Mouse (Mus musculus) layer of hippocampus, adult 9-10 months (tissue): ENCODE results near the gene Lrrc8d.

Experiments
- DNase-seq: peaks from one replicate; pipeline ENCODE4 v3.0.0; 2022; ENCODE audit warnings: low spot score

Lrrc8d gene

DNA sequence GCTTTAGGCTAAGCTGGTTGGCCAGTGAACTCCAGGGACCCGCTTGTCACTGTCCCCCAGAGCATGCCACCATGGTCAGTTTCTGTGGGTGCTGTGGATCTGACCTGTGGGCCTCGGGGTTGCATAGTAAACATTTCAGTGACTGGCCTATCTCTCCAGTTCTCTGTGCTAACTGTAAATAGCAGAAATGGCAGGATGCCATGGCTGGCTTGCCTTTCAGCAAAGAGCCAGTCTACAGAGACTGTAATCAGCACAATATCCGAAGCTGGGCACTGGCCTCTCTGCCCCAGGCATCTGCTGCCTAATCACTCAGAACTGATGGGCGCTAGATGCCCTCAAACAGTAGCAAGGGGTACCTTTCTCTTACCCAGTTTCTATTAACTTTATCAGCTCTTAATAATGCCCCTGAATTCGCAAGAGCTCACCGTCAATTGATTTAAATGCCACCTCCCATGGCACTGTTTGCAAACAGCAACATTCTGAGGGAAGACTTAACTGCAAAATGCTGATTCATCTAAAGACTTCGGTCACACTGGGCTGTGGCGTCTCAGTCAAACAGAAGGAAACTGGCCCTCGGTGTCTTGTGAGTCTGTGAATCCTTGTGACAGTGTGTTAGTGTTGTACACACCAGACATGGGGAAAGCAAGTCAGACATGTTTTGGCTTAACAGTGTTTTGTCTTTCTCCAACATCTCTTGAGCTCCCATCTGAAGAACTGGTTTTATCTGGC, 117.6 kb downstream of the Lrrc8d start:
- no peak for DNase-seq

DNA sequence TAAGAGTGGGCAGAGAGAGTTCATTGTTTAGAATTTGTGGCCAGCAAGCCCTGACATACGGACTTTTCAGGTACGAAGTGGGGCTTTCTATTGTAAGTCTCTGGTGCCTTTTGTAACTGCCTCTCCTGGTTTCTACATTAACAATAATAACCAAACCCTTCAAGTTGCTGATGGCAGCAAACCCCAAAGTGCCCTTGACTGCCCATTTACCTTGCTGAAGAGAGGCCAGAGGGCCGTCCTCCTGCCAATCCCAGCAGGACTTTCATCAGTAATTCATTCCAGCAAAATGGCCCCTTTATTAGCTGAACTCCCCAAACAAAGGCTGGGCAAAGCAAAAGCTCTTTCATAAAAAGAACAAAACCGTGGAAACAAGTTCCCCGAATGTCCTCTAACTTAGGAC, 118.6 kb downstream of the Lrrc8d start:
- DNase-seq: no peak

DNA sequence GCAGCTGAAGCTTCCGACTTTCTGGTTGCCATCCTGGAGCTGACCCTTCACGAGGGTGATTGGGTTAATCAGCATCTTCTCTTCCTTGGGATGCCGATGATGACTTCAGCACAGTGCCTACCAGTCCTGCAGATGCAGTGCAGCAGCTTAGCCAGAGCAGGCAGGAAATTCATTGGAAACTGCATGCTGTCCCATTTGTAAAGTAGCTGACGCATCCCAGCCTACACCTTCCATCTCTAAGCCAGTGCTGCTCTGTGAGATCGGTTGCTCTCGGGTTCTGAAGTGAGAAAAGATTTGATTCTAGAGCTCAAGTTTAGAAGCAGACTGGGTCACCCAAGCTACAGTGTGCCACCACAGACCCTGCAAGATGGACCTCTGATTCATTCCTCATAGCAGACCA, 121.6 kb downstream of the Lrrc8d start:
- DNase-seq: no peak

DNA sequence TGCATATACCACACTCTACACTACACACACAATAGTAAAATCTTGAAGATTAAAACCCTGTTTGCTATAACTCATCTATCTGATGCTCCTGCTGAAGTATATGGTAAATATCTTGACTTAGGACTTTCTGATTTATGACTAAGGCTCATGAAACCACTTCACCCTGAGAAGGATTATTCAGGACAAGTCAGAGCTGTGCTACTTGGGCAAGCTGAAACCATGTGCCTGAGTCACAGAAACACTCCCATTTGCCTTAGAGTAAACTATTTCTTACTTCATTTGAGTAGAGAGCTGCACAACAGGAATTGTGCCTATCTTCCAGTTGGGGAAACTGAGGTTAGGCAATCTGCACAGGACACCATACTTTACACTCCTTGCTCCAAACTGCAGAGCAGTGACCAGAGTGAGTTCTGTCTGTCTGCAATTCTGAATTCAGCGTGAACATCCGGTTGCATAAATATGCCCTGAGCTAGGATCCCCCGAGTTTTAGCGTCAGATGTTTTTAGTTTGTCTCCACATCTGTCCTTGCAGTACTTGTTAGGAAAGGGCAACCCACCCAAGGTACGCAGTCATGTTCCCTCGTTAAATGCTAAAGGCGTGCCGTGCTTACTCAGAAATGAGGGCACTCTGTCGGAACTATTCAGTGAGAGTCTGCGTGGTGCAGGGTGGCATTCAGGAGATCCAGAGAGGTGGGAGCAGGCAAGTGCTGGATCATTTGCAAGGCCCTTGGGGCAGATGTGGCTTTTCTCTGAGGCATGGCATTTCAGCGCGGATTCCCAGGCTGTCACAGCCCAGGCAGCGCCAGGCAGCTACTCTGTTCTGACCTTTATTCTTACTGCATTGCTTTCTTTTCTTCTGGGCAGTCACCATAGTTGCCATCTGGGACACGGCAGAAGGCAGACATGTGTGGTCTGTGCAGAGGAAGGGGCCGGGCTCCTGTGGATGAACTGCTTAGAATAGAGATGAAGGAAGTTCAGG, 123.0 kb downstream of the Lrrc8d start:
- DNase-seq: no peak

DNA sequence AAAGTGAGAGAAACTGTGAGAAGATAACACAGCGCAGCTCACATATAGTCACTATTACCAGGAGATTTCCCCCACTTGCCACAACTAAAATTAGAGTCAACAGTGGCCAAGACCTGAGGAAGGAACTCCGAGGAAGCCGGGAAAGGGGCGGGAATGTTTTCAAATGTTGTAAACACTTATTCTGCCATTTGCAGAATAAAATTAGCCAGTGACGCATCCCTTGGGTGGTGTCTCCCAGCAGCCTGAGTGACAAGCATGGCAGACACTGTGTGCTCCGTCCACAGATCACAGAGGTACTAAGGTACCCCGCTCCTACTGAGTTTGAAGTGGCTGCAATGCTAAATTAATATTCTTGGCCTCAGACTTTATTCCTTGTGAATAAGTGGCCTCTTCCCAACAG, 124.5 kb downstream of the Lrrc8d start:
- no peak for DNase-seq

DNA sequence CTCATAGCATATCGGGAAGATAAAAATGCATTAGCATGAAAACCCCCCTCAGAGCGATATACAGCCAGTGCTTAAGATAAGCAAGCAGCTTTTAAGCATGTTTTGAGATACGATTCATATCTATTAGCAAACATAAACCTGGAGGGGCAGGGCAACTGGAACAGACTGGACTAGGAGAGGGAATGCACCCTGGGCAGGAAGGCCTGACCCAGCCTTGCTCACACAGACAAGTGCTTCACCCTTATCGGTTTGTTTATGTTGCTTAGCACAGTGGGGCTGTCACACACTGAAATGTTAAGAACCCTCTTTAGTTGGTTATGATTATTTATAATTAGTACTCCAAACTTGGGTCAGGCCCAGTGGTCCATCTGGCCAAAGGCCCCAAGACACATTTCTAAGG, 125.1 kb downstream of the Lrrc8d start:
- no peak for DNase-seq

DNA sequence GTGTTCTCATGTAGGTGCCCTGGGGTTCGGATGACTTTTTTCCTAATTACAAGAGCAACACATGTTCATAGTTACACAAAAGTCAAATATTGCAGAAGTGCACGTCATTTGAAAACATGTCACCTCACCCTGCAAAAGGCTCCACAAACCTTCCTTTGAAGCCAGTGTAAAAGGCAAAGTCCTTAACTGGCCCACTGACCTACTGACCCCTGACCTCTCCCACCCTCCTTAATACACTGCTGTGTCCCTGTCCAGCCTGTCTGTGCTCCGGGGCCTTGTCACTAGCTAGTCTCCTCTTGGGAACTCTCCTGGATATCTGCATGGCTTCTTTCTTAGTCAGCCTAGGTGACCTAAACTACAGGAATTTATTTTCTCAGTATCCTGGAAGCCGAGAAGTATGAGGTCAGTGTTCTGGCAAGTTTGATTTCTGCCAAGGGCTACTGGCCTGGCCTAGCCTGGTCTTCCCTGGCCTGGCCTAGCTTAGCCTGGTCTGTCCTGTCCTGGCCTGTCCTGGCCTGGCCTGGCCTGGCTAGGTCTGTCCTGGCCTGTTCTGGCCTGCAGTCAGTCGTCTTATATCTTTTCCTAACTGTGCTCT, 127.2 kb downstream of the Lrrc8d start:
- no peak for DNase-seq

DNA sequence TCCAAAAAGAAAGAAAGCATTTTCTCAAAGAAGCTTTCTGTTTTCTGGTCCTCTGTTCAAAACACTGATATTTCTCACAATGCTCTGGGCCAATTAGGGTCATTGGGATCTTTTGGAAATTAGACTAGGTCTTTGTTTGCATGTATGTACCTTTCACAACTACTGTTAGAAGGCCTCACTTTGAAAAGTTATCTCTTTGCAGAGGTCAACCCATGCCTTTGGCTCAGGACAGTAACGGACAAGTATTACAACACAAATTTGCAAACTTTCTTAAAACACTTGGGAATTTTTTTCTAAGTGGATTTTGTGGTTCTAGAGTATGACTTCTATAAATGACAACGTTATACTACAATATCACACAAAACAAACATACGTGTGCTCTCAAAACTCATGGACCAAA, 128.3 kb downstream of the Lrrc8d start:
- no peak for DNase-seq

DNA sequence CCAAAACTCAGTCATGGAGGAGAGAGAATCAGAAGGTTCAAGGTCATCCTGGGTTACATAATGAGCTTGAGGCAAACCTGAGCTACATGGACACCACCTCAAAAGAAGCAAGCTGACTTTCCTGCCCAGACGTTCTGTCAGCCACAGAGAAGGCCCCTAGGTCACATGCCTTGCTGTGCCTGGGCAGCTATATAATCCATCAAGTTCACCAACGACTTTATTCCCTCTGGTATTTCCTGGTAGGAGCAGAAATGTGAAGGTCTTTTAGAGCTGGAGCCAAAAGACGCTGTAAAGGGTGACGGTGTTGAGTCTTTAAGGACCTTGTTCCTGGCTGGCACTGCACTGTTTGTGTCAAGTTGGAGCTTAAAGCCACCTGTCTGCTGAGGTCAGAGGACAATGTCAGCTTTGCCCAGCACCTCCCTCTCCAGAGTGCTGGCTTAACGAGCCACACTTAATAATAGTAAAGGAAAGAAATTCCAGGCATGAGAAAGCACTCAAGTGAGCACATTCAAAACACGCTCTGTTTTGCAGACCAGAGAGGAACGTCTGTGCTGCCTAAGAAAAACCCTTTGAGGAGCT, 129.3 kb downstream of the Lrrc8d start:
- no peak for DNase-seq

DNA sequence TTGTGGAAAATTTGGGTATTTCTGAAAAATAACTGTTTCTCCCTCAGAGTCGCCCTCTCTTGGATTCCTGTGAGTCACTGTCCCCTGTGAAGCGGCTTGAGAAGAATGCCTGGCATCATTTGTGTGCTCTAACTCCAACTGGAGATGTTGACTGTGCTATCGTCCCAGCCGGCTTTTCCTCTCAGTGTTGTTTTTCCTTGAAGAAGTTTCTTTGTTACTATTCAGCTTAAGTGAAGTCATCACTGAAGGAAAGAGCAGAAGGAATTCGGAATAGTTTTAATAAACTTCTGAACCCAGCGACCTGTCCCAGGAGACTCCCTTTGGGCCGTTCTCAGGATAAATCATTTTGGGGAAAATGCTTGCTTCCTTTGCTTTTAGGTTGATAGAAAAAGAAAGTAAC, 132.4 kb downstream of the Lrrc8d start:
- DNase-seq: no peak

DNA sequence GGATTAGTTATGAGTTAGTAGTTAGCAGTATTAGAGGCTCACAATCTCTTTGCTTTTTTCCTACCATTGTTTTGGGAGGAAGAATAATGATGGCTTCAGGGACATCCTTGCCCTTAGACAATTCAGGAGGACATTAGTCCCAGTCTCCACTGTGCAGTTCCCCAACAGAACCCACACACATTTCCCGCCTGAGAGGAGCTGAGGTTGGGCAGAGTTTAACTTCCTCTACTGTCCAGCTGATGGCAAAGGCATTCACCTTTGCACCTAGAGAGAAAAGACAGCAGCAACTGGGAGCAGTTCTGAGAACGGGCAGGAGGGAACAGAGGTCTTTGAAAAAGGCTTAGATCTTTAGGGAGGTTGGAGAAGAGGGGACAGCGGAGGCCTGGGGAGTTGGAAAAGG, 134.2 kb downstream of the Lrrc8d start:
- DNase-seq: no peak

DNA sequence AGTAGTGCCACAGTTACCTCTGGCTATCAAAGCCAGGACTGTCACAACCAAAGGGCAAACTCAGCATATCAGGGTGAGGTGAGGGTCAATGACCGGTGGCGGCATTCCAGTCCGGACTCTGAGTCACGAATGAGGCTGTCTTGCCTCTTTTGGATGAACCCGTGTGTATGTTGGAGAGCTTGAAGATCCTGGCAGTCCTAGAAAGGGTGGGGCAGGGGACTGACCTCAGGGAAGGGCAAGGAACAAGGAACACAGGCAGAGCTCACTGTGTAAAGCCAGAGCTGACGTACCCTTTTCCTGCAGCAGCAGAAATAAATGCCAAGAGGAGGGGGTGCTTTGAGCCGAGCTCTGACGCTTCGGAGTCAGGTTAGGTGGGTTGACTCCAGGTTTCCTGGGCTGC, 136.2 kb downstream of the Lrrc8d start:
- no peak for DNase-seq

DNA sequence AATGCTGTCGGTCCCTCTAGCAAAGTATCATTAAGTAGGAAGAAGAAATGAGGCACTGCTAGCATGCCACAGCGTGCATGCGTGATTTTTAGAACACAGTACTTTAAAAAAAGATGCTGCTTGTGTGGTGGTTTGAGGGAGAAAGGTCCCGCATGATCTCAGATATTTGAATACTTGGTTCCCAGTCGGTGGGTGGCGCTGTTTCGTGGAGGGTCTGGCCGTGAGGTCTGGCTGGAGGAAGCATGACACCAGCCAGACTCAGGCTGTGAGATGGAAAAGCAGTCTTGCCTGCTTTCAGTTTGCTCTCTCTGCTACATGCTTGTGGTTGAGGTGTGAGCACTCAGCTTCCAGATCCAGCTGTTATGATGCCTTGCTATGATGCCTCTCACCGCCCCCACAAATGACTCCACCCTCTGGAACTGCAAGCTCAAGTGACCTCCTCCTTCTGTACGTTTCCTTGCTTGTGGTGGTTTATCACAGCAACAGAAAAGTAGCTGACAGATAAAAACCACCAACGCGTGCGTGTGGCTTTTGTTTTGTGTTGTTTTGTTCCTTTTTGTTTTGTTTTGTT, 140.1 kb downstream of the Lrrc8d start:
- DNase-seq: no peak

DNA sequence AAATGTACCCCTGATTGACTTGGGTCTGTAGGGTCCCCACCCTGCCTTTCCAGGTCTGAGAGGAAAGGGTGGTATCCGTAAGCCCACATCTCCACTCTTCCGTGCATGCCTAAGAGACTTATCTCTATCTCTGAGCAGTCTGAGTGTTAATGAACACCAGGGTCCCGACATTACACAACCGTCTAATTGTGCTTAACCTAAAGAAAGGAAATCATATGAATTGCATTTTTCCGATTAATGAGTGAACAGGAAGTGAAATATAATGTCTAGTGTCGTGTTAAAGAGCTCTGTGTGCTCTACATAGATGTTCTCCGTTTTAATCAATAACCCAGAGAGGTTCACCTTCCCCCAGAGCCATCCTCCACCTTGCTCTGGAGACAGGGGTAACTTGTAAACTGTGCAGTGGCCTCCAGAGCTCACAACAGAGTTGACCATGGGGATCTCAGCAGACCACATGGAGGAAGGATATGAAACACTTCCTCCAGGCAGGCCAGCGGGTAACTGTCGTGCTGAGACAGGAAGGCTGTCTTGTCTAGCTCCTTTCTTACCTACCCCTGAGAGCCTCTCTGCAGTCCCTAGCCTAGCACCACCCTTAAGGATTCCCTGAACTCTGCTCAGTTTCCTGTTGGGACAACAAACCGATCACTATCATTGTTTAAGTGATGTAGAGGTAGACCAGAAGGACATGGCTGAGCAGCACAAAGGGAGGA, 144.4 kb downstream of the Lrrc8d start:
- no peak for DNase-seq

DNA sequence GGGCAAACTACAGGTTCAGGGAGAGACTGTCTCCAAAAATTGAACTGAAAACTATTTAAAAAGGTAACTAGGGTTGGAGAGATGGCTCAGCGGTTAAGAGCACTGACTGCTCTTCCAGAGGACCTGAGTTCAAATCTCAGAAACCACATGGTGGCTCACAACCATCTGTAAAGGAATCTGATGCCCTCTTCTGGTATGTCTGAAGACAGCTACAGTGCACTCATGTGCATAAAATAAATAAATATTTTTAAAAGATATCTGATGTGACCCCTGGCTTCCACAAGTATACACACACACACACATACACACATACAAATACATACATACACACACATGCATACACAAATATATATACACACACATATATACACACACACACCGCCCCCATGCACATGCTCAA, 145.3 kb downstream of the Lrrc8d start:
- no peak for DNase-seq

DNA sequence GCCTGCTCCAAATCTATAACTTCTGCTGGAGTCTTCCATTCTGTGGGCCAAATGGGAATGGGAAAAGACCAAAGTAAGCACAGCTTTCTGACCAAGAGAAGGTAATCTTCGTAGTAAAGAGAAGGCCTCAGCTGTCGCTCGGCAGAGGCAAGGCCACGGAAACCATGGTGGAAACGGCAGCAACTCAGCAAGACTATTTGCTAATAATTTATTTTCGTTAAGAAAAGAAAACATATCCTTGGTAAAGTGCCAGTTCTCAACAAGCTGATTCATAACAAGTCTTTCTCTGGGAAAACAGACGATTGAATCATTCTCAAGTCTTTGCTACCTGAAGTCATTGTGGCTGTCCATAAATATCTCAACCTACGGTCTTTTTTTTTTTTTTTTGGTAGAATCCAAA, 148.0 kb downstream of the Lrrc8d start:
- DNase-seq: no peak

DNA sequence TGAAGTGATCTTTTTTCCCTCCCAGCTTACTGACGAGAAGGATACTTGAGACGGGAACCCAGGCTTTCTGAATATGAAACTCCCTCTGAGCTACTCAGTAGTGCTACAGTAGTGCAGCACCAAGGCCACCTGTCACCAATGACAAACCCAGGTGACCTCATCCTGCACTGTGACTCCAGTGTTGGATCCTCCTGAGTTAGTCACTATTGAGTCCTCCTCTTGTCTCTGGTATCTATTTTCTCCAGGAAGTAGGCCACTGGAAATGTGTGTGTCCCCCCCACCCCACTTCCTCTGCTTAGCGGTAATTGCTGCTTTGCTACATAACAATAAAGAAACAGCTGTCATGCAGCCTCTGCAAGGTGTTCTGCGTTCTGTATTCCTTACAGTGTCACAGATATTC, 149.5 kb downstream of the Lrrc8d start:
- DNase-seq: no peak

DNA sequence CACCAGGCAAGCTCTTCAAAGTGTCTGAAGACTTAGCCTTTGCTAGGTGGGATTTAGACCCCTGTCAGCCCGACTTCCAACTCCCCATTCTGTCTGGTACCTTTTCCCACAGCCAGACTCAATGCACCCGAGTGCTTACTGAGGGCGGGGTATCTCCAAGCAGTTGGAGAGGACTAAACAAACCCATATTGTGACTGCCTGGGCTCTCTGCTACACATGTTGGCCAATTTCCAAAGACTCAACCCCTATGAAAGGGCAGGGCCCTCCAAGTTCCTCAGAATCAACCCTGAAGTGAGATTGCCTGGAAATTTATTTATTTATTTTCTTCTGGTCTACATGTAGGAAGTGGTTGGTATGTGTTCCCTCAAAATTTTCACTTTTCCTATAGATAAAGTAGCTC, 149.9 kb downstream of the Lrrc8d start:
- DNase-seq: no peak

DNA sequence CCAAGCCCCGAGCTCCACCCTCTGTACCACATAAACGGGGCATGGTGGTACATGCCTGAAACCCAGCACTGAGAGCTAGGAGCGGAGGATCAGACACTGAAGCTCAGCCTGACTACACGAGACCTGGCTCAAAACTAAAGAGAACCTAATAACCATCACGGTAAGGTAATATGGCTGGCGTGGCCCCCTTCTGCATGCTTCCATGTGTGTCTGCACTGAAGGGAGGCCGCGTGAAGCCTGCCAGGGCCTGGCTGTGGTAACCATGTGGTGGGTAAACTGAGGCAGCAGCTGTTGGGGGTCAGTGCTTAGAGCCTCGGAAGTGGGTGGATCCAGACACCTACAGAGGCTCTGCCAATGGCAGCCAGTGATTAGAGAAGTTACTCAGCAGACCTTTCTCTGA, 153.5 kb downstream of the Lrrc8d start:
- no peak for DNase-seq

DNA sequence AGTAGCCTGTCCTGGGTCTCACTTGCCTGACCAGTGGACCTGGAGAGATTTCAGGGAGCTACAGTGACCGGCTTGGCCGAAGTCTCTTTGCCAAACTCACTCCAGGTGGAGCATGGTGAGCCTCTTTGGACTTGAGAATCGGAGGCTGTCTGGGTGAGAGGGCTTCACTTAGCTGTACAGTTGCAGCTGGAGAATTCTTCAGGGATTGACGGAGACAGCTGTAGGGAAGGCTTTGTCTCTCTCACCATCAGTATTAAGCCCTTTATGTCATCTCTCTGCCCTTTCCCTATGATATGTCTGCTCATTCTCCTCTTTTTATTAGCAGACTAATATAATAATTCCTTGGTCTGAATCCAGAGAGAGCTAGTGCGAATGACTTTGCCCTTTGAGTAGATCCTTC, 157.7 kb downstream of the Lrrc8d start:
- DNase-seq: no peak
